In genomic region chr4:88033729-88034386, GRCm38 (mm10) we compare ENCODE assay signal across 8 mouse cellular contexts. TPM values are rescaled to one million over a fixed set of nuclear protein-coding genes. Genes with fewer than 3 reads are reported as not detected.
A peak's percentile ranks its signal among the peaks of the same experiment; 100 is the strongest.
DNase-seq lines count a peak whose midpoint lies in the region; ATAC-seq and TF ChIP-seq lines count a peak whose summit lies in the region.

No protein-coding gene starts in this region.

- no peak for TF ChIP-seq CTCF in E14TG2a.4 (conservative IDR thresholded peaks at IDR 0.05; ENCODE audit: low read length)

- peaks cover 19% of the 10 kb centered on the region for H3K4me1 ChIP-seq in E14TG2a.4 (replicated peaks; ENCODE audit: low read depth, low read length)
- H3K4me1 ChIP-seq in embryonic facial prominence, embryonic 14.5 days (ENCODE audit: control insufficient read depth, insufficient read depth, low read length) = peaks cover 16% of the 10 kb centered on the region; the same call in 1 of the 2 replicates
- H3K4me1 ChIP-seq in hindbrain, embryonic 12.5 days = peaks cover 23% of the 10 kb centered on the region

- H3K79me2 ChIP-seq in myocyte (ENCODE audit: control insufficient read depth, insufficient read depth) = no peaks in the 10 kb centered on the region

- no peak for TF ChIP-seq POLR2A in myocyte (IDR thresholded peaks at IDR 0.05; ENCODE audit: insufficient read length, low read depth)

- no peak for ATAC-seq in embryonic facial prominence, embryonic 14.5 days (ENCODE audit: low read depth)
- no peak for ATAC-seq in hindbrain, embryonic 12.5 days (ENCODE audit: low FRiP score)
- ATAC-seq in activated CD4-positive, CD25-positive, alpha-beta regulatory T cell, adult 4 months = no peak

- H3K27ac ChIP-seq in embryonic facial prominence, embryonic 14.5 days (replicated peaks; ENCODE audit: low read depth, low read length) = peak overlapping the region; percentile 54; the same call in 1 of the 2 replicates
- 0 out of 2 replicates have a peak overlapping the region, but pooled peaks have one; percentile 99 for H3K27ac ChIP-seq in hindbrain, embryonic 12.5 days

- no peaks in the 10 kb centered on the region for H3K9me3 ChIP-seq in E14TG2a.4 (ENCODE audit: low read length)
- no peaks in the 10 kb centered on the region for H3K9me3 ChIP-seq in embryonic facial prominence, embryonic 14.5 days (ENCODE audit: control insufficient read depth, low read length)
- H3K9me3 ChIP-seq in hindbrain, embryonic 12.5 days (replicated peaks) = no peaks in the 10 kb centered on the region

- H3K4me2 ChIP-seq in embryonic facial prominence, embryonic 14.5 days (ENCODE audit: low read depth, low read length) = peak overlapping the region; percentile 92
- H3K4me2 ChIP-seq in hindbrain, embryonic 12.5 days (replicated peaks) = peak overlapping the region; percentile 63
- peak overlapping the region; percentile 79 for H3K4me2 ChIP-seq in myocyte (ENCODE audit: low read depth)

- H3K36me3 ChIP-seq in E14TG2a.4 (ENCODE audit: insufficient read depth, low read length) (no peaks in the 10 kb centered on the region), myocyte (ENCODE audit: control insufficient read depth, insufficient read depth) (no peaks in the 10 kb centered on the region)
- H3K36me3 ChIP-seq in embryonic facial prominence, embryonic 14.5 days (ENCODE audit: control insufficient read depth, insufficient read depth, low read length) = peaks cover 11% of the 10 kb centered on the region; the same call in 1 of the 2 replicates
- H3K36me3 ChIP-seq in hindbrain, embryonic 12.5 days = 0 out of 2 replicates have a peak, but pooled peaks cover 3% of the 10 kb centered on the region

- H3K27me3 ChIP-seq in E14TG2a.4 (ENCODE audit: insufficient read depth, low read length) (peaks cover 50% of the 10 kb centered on the region), myocyte (ENCODE audit: control insufficient read depth, insufficient read depth, insufficient read length) (no peaks in the 10 kb centered on the region)
- no peaks in the 10 kb centered on the region; the same call in 1 of the 2 replicates for H3K27me3 ChIP-seq in embryonic facial prominence, embryonic 14.5 days (replicated peaks; ENCODE audit: control insufficient read depth, insufficient read depth, low read length)
- H3K27me3 ChIP-seq in hindbrain, embryonic 12.5 days = peaks cover 6% of the 10 kb centered on the region

- H3ac ChIP-seq in myocyte (ENCODE audit: control insufficient read depth, insufficient read length) = peak overlapping the region; percentile 90

- H3K9ac ChIP-seq in embryonic facial prominence, embryonic 14.5 days (ENCODE audit: low read depth, low read length) = peak overlapping the region; percentile 91
- peak overlapping the region; percentile 92; the same call in 1 of the 2 replicates for H3K9ac ChIP-seq in hindbrain, embryonic 12.5 days

- DNase-seq in MN1 (ENCODE audit: low spot score) = peak; percentile 12
- peak; percentile 60 for DNase-seq in embryonic facial prominence, embryonic 14.5 days (ENCODE audit: low spot score)
- DNase-seq in liver = peak; percentile 20
- DNase-seq in urinary bladder, postnatal 36 days (ENCODE audit: low spot score in 2 of 2) = peak; percentile 14 to 20

- H3K4me3 ChIP-seq in E14TG2a.4 (replicated peaks; ENCODE audit: low read length) (peak overlapping the region; percentile 84), myocyte (peak overlapping the region; percentile 79)
- H3K4me3 ChIP-seq in embryonic facial prominence, embryonic 14.5 days (ENCODE audit: low read depth, low read length) = peak overlapping the region; percentile 80
- peak overlapping the region; percentile 89 for H3K4me3 ChIP-seq in hindbrain, embryonic 12.5 days

- WGBS in embryonic facial prominence, embryonic 14.5 days = under 1% methylated on average over 25 of the region's 25 CpGs
- WGBS in hindbrain, embryonic 12.5 days = 1% methylated on average over 25 of the region's 25 CpGs

TF ChIP-seq in myocyte, 11 proteins besides CTCF, POLR2A, EP300 and RAD21:
- TF ChIP-seq E2F4 (IDR thresholded peaks at IDR 0.05; ENCODE audit: insufficient read depth) (no peak), MAX (IDR thresholded peaks at IDR 0.05; ENCODE audit: low read depth) (no peak)

RNA-seq across cellular contexts. Expression of gene Mllt3, which starts 0.7 kb away (rescaled TPM):
- 47.6 and 55.0 TPM in 2 replicates for polyA plus RNA-seq in embryonic facial prominence, embryonic 14.5 days (2014; fragmentation: Nextera tagmentation; extraction: Ambion mirVana)
- polyA plus RNA-seq in hindbrain, embryonic 12.5 days (2016; fragmentation: Nextera tagmentation; extraction: Ambion mirVana) = 89.8 and 103 TPM in 2 replicates
- 15.7 TPM for polyA plus RNA-seq in myocyte (2012; fragmentation: generic; extraction: Trizol)
- 100 to 1,000 TPM; 100 to 106 TPM for polyA plus RNA-seq in activated CD4-positive, CD25-positive, alpha-beta regulatory T cell, adult 4 months (2017; shearing (Covaris generic))
